Mouse (Mus musculus): ENCODE data around the gene Lyst. TPM values are rescaled to one million over a fixed set of nuclear protein-coding genes. Genes with fewer than 3 reads are reported as not detected.

The Lyst gene
- polyA plus RNA-seq, 1 experiment from 2014 or later: 6.0 TPM

GRCm38 (mm10) chr13:13828125-13828524 lies 237.9 kb downstream of the Lyst start:
- no peak for ATAC-seq
- Histone ChIP-seq H3K9ac (replicated peaks; ENCODE audit: low read depth, low read length) (no peak overlapping the region), H3K4me2 (ENCODE audit: low read length) (no peak overlapping the region), H3K9me3 (ENCODE audit: control insufficient read depth, low read length) (no peaks in the 10 kb centered on the region), H3K36me3 (ENCODE audit: control insufficient read depth, insufficient read depth) (no peaks in the 10 kb centered on the region), H3K4me3 (replicated peaks; ENCODE audit: low read length) (no peak overlapping the region), H3K27ac (ENCODE audit: low read length) (no peak overlapping the region), H3K4me1 (replicated peaks; ENCODE audit: control insufficient read depth, insufficient read depth, low read length) (no peaks in the 10 kb centered on the region), H3K27me3 (replicated peaks; ENCODE audit: control insufficient read depth, insufficient read depth, low read length) (no peaks in the 10 kb centered on the region)
- WGBS: 38% methylated on average over 1 of the region's 1 CpGs

Other genes with a start within 250 kb of the Lyst start
- 22.4 and 25.3 TPM in 2 replicates for gene Gpr137b, start 196.4 kb upstream of the Lyst start, polyA plus RNA-seq (2015; fragmentation: Nextera tagmentation; extraction: Ambion mirVana)
- 20.7 and 28.4 TPM in 2 replicates for gene Nid1, start 152.8 kb upstream of the Lyst start, polyA plus RNA-seq (2015; fragmentation: Nextera tagmentation; extraction: Ambion mirVana)
- gene Gng4, start 193.7 kb downstream of the Lyst start, polyA plus RNA-seq (2015; fragmentation: Nextera tagmentation; extraction: Ambion mirVana): 25.0 and 39.5 TPM in 2 replicates